Mouse (Mus musculus): ENCODE measurements at regions not wholly inside any gene's neighbourhood (a gene's known extent, or its start where the extent isn't known, plus 50 kb on each side); places are given as distances from the start of the nearest gene placed in this dataset.

- TF ChIP-seq CTCF (IDR thresholded peaks at IDR 0.05; ENCODE audit: control insufficient read depth, insufficient read depth, insufficient replicate concordance, low read depth, low read length), result no peak
- TF ChIP-seq POLR2A (IDR thresholded peaks at IDR 0.05; ENCODE audit: control insufficient read depth, low read depth, low read length), result no peak
Measured at GRCm38 (mm10) chr9:27214023-27214422, 58.8 kb upstream of the Jam3 start.
